Mouse (Mus musculus): Measurements from ENCODE around the gene Rtn4r.
A peak's percentile ranks its signal among the peaks of the same experiment; 100 is the strongest.

Gene Rtn4r

DNA sequence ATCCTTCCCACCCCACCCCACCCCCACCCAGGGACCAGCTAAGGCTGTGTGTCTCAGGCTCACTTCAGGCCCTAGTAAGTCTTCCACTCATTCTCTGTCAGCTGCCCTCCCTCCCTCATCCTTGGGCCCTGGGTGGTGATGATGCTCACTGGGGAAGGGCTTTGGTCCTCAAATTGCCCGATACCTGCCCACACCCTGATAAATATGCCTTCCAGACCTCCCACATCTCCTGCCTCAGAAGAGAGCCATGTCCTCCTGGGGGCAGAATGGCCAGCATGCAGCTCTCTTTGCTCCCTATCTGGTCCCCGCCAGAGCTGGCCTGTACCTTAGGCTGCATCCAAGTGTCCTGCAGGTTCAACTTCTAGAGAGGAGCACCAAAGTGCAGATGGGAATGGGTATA, 2.3 kb upstream of the Rtn4r start:
- no peak for DNase-seq

DNA sequence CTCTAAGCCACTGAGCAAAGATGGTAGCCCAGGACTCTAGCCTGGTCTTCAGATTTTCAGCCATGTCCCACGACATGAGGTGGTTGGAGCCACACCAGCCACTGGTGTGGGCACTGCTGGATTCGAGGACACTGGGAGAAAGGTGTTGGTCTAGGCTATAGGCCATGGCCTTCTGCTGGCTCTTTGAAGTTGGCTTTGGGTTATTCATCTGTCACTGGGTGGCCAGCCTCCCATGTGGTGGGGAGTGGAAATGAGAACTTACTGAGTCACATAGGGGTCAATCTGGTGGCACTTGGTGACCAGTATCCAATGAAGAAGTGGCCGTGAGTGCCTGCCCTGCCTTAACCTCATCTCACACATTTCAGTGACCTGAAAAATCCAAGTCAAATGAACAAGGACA, 1.2 kb upstream of the Rtn4r start:
- DNase-seq = no peak

DNA sequence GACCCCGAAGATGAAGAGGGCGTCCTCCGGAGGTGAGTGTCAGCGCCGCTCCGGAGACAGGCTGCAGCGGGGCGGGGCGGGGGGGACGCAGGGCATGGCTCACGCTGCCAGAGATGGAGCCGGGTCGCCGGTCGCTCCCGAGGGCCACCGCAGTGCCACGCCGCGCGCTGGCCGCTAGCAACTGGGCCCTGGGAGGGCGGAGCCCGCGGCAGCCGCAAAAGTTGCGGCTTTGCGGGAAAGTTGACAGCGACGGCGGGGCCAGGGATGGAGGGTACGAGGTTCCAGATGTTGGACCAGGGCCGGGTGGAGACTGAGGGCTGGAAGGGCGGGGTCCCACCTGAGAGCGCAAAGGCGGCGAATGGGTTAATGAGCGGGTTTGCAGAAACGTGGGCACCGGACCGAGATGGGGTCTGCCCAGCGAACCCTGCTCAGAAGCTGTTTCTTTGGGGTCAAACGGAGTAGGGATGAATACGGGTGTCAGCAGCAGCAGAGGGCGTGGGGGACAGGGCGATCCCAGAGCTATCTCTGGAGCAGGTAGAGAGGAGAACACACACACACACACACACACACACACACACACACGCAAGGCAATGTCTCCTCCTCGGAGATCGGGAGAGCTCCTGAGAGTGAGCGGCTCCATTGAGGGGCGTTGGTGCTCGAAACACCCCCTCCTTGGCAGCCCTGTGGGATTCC, 575 bp downstream of the Rtn4r start:
- no peak for DNase-seq

DNA sequence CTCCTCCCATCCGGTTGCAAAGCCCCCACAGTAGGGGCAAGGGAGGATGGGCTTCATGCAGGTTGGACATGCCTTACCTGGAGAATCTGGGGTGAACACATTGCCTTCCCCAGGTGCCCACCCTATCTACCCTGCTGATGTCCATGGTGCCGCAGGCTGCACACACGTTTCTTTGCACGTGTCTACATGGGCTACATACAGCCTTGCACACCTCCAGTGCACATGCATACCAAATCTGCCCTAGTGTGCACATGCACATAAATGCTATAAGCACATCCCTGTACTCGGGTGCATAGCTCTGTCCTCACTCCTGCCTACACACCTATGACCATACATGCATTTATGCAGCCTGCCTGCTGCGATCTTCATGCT, 1.1 kb downstream of the Rtn4r start:
- no peak for DNase-seq

DNA sequence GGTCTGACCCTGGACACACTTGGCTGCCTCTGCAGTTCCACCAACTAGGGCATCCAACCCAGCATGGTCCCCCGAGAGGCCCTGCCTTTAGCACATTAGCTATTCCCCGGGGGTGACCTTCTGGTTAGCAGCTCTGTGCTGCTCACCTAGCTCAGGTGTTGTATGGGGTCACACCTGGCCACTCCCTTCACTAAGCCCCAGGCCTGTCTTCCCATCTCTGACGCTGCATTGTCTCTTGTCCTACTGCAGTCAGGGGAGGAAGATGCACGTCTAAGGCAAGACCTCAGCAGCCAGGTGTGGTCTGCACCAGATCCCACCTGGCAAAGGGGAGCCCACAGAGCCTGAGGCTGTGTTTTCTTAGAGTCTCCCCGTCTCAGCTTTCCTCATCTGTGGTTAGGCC, 2.0 kb downstream of the Rtn4r start:
- no peak for DNase-seq

DNA sequence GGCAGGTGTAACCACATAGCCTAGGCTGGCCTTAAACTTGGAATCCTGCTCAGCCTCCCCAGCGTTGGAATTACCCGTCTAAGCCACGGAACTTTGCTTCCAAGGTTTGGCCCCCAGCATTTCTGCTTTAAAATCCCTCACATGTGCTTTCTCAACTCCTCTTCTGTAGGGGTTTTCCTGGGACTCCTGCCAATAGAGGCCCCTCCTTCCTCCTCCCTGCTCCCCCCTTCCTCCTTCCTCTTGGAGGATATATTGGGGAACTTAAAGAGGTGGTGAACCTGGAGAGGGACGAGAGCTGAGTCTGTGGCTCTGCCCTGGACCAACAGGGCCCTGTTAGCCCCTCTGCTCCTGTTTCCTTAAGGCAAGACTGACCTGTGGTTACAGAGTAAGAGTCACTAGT, 2.8 kb downstream of the Rtn4r start:
- no peak for DNase-seq

DNA sequence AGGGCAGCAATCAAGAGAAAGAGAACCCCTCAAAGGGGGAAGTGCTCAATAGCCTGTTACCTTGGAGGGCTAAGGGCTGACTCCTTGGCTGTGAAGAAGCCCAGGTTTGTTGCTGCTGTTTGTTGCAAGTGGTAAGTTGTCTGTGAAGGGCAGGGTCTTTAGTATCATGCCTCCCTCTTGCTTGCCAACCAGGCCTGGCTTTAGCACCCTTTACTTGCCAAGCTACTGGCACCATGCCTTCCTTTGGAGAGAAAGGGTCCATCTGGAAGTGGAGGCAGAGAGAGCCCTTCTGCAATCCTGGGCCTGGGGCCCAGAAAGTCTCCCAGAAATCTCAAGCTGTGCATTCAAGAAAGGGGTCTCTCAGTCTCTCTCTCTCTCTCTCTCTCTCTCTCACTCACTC, 3.3 kb downstream of the Rtn4r start:
- DNase-seq = no peak

DNA sequence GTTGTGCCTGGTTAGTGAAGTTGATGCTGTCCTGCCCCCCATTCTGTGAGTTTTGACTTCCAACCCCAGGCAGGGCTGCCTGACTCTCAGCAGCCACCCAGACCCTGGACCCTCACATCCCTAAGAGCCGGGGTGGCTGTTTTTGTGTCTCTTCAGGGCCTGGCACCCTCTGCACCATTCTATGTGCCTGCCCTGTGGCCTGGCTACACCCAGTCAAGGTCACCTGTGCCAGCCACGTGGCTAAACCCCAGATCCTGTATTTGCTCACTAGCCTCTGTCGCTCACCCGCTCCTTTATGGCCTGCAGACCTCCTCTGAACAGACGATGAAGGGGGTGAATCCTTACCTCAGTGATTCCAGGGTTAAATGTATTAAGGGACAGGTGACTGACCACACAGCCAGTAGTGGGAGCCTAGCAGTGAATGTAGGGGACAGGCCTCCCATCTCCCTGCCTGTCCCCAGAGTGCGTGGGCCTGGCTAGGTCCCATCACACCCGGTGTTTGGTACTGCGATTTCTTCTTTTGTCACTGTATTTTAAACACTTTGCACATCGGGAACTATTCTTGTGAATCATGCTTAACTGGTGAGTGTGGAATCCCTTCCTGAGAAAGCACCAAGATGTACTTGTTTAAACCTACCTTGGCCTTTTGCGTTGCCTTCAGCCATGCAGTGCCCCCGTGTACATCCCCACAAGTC, 4.0 kb downstream of the Rtn4r start:
- no peak for DNase-seq

DNA sequence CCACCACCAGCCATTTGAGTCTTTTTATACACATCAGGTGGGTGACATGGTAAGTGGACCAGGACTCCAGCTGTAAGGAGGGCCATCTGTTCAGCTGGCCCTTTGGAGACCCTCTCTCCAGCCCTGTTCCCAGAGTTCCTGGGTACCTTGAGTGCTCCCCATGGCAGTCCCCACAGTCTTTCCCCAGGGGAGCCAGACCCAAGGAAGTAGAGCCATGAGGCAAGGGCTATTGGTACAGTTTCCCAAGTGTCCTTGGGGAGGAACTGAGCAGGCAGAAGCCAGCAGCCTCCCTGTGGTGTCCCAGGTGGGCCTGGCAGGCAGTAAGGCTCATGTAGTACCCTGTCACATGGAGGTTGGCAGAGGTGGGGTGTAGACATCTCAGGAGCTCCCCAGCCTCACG, 4.6 kb downstream of the Rtn4r start:
- DNase-seq = no peak

DNA sequence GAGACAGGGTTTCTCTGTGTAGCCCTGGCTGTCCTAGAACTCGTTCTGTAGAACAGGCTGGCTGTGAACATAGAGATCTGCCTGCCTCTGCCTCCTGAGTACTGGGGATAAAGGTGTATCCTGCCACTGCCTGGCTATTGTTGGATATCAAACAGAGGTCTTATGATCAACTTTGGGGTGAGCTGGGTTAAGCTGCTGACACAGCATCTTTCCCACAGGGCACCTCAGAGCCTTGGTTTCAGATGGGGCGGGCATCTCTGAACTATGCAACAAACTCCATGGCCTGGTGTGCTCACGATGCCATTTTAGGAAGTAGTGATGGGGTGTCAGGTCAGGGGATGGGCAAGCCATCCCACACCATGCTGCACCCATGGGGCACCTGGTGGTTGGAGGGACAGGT, 5.1 kb downstream of the Rtn4r start:
- DNase-seq = no peak

DNA sequence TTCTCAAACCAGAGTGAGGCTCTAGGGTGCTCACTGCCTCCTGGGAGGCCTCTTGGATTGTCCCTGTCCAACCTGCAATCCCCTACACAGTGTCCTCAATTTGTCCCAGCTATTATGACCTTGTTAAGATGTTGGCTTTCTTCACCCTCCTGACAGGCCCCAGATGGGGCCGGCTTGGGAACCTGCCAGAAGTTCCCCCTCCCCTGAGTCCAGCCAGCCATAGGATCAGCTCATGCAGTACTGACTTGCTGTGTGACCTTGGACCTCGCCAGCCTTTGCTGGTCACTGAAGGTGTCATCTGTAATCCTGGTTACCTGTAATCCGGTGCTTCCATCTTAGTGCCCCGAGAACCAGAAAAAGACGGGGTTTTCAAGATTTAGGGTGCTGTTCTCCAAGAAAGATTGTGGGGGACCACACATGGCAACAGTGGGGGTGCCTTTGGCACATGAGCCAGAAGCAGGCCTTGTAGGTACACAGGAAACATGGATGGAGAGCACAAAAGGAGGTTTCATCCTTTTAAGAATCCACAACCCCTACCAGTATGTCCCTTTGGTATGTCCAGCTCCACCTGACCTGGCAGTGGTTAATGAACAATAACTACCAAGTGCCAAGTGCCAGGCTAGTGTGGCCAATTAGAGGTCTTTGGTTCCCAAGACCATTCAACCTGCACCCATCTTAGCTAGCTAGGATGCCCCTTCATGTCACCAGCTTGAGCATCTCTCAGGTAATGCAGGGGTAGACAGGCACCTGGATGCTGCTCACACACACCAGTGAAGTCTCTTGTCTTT, 5.9 kb downstream of the Rtn4r start:
- DNase-seq = no peak

DNA sequence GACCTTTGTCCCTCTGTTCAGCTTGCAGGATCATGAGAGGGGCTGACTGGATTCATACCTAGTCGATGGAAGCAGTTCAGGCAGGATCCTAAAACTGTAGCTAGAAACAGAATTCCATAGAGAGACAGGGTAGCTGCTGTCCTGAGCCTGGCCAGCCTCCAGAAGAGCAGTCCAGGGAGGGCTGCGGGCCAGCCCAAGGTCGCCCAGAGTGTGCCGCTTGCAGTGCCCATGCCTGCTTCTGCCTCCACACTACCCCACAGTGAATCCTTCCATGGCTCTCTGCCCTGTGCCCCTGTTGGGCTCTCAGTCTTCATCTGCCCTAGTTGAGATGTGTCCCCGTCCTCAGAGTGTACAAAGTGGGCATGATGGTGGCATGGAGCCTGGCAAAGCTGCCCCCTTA, 7.8 kb downstream of the Rtn4r start:
- DNase-seq = no peak

DNA sequence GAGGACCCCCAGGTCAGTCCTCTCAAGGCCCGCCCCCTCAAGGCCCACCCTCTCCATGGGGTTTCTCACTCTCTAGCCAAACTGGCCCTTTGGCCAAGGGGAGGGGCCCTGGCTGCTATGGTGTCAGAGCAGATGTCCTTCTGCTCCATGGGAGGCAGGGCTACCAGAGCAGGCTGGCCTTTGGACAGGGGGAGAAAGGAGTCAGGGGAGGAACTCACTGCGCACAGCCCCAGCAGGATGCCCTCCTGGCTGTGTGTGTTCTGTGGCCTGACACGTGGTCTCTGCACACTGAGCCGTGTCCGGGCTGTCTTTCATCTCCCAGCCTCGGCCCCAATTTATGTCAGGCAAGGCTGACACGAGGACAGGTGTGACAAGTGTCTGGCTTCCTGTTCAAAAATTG, 8.6 kb downstream of the Rtn4r start:
- DNase-seq = no peak

DNA sequence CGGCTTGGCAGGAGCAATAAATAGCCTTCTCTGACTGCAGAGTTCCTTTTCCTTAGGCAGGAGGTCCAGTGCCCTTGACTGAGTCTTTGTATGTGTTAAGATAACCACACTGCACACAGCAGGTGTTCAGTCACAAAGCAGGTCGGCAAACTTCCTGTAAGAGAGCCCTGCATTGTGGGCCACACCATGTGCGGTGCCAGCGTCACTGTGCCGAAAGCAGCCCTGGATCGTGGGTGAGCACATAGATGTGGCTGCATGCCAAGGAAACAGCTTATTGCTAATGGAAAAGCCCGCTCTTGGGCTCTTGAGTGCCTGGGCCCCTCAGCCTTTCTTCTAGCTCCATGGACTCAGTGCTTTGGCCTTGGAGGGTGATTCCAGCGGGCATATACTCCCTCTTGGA, 16.8 kb downstream of the Rtn4r start:
- DNase-seq = peak; percentile 46

DNA sequence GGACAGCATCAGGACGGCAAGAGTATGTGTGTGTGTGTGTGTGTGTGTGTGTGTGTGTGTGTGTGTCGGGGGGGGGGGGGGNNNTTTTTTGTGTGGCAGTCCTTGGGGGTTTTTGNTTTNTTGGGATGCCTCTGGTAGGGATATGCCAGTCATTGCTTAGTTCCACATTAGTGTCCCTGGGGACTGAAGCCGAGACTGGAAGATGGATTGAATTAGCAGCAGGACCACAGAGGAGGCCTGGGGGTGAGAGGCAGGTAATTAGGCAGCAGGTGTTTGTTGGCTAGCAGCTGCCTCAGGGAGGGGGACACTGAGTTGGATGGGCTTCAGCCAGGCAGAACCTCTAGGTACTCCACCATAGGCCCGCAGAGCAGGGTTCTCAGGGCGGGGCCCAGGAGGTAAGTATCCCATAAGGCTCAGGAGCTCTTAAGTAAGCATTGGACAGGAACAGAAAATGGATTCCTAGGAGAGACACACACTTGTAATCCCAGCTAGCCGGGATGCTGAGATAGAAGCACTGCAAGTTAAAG, 18.0 kb downstream of the Rtn4r start:
- DNase-seq = no peak

DNA sequence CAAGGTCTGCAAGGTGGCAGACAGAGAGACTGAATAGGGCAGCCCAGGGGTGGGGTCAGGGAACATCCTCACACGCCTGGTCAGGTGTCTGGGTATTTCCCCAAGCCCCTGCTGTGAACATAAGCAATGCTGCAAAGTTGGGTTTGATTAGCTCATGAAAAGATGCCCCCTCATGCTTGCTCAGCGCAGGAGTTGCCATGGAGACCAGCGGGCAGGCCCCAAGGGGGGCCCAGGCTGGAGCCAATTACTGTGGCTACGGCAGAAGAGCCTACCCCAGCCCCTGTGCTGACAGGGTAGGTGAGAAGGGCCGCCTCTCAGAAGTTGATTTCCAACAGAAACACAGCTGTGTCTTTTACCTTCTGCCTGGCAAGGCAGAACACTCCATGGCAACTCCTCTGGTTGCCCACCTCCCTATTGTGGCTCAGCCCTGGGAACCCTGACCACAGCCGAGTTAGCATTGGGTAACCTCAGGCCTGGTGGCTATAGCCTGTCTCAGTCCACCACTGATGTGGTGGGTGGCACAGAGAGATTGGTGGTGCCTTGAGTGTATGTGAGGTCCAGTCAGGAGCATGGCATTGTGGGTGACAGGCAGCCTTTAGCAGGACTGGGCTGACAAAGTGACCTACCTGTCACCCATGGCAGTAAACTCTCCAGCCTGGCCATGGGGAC, 20.9 kb downstream of the Rtn4r start:
- DNase-seq = no peak

DNA sequence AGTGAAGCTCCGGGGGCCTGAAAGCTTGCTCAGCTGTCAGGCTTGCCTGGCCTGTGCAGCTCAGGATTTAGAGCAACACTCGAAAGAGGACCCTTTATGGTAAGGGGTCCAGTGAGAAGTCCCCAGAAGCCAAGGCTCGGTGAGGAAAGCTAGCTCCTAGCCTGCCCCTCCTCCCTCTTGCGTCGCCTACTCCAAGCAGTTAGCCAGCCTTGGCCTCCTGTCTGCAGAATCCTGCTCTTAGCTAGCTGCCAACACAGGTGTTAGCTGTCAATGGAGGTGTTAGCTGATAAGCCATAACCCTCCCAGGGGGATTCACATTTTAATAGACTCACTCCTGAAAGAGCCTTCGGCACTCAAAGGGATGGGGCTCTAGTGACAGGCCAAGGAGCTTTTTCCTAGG, 21.8 kb downstream of the Rtn4r start:
- DNase-seq = no peak

DNA sequence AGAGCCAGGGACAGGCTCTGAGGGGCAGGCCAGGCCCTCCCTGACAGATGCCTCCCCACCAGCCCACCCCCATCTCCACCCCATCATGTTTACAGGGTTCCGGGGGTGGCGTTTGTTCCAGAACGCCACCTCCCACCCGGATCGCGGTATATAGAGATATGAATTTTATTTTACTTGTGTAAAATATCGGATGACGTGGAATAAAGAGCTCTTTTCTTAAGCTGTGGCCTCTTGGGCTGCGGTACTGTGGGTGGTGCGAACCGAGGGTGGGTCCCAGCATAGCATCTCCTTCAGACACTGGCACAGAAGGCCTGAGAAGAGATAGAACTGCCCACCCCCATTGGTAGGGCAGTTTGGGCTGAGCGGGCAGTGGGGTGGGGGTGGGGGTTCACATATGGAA, 24.7 kb downstream of the Rtn4r start:
- no peak for DNase-seq

DNA sequence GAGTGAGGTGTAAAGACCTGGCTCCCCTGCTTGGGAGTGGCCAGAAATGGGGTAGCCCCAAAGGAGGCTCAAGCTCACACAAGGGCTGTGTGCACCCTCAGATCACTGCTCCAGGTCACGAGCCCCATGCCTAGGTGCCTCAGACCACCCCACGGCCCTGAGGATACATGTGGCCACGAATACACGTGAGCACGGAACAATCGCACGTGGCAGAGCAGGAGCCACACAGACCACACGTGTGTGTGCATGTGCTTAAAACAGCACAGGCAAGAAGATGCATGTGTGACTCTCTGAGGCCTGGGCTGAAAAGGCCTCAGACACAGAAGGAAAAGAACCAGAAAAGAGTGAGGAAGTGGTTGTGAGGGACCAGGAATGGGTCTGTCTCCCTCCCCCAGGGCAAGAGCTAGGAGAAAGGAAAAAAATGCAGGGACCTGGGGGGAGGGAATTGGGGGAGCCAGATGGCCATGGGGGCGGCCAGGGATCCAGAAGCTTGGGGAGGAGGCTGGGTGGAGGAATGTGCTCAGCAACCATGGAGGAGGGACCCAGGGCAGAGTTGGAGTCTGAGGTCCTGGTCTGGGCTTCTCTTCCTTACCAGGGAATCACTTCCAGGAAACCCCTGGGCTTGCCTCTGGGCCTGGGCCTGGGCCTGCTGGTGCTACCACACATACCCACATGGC, 25.5 kb downstream of the Rtn4r start:
- no peak for DNase-seq

DNA sequence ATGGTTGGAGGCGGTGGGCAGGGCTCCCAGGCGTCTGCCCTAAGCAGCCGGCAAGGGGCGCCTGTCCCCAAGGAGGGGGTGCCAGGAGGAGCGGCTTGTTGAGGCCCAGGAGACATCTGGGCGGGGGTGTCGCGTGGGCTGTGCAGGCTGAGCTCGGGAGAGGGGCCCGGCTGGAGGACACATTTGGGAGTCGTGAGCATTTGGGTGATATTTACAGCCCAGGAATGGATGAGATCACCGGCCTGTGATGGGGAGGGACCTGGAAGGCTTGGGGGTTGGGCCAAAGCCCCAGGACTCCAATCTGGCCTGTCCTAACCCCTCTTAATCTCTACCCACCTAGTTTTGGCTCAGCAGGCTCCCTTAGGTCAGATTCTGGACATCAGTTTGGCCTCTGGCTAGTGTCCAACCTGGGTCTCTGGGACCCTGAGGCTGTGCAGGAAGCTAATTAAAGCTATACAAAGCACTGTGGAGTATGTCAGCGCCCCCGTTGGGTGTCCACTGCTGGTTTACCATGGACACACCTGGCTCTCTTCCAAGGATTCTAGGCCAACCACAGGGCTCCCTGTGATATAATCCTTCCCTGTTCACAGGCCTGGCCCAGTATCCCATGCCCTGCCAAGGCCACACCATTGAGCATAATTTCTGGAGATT, 27.2 kb downstream of the Rtn4r start:
- DNase-seq = peak; percentile 58

DNA sequence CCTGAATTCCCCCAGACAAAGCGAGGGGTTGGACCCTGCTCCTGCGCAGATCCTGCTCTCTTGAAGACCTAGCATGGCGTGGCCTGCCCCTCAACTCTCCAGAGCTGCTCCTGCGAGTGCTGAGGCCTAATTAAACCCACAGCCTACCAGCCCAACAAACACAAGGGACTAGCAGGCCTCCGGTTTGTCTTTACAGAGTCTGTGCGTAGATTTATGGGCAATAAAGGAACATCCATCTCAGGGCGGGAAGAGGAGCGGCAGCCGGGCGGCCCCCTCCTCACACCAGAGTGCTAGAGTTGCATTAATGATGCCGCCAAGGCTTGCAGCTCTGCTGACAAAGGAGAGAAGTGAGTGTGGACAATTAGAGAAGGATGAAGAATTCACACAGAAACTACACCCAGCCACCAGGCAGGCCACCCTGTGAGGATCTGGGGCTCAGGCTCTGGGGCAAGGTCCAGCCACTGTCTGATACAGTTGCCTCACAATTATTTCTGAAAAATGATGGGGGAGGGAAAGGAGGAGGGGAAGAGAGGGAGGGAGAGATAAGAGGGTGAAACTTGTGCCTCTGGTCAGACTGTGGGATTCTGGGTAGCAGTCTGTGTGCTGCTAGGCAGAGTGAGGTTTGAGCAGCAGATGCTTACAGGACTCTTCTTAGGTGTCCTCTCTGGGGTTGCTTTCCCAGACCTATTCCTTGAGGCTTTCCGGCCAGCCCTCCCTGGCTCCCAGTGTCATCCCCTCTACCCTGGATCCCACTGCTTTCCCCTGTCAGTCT, 29.3 kb downstream of the Rtn4r start:
- no peak for DNase-seq

DNA sequence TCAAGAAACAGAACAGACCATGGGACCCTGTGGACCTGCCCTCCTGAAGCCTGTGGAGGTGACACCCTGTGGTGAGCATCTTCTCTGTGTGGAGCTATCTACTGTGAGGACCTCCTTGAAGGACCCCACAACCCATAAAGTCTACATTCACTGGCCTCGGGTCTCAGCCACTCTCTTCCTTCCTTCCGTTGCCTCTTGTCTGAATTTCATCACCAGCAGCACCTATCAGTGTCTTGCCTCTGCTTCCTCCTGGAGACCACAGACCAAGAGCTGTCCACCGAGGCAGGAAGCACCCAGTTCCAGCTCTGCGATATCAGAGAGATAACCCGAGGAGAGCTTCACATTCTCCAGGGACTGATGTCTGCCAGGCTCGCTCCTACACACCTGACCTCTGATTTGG, 31.8 kb downstream of the Rtn4r start:
- DNase-seq = no peak
